Mouse (Mus musculus) liver, postnatal 0 days (tissue): ENCODE results near the gene Gm973.

ENCODE experiments used
- CTCF ChIP-seq: sonication (generic); IDR thresholded peaks from 2 replicates; pipeline ENCODE4 v1.5.1; 2016; ENCODE audit warnings: antibody characterized with exemption, low read depth
- EP300 ChIP-seq: IDR thresholded peaks from 2 replicates; pipeline ENCODE4 v1.6.1; 2016; ENCODE audit warnings: antibody characterized with exemption, low read depth, mild to moderate bottlenecking

GRCm38 (mm10) chr1:59629194-59629593, 113.1 kb downstream of the Gm973 start:
- TF ChIP-seq CTCF (no peak), EP300 (no peak)
